Mouse (Mus musculus) embryonic fibroblast, embryonic 13.5 days (primary cell): ENCODE data around the gene Gsdme.

Experiments
- CTCF ChIP-seq: IDR thresholded peaks from 2 replicates; pipeline ENCODE4 v1.5.1; 2011; ENCODE audit warnings: mild to moderate bottlenecking, control low read depth, low read length, moderate library complexity, borderline replicate concordance; ENCODE audit not compliant: insufficient read depth
- POLR2A ChIP-seq: IDR thresholded peaks from 2 replicates; pipeline ENCODE4 v1.6.1; 2011; ENCODE audit warnings: low read depth, mild to moderate bottlenecking, control low read depth, low read length, moderate library complexity

DNA sequence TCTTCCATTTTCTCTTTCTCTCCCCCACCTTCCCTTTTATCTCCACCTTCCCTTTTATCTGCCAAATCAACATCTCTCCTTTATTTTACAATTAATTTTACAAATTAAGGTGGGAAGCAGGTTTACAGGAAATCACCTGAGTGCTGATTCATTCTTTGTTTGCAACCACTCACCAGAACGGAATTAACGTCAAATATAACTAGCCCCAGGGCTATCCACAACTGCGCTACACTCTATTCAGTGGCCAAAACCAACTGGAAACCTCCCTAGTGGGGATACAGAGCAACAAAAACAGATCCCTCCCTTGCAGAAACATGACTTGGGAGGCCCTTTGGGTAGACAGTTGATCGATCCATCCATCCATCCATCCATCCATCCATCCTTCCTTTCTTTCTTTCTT is 94.8 kb downstream of the Gsdme start:
- TF ChIP-seq POLR2A (no peak), CTCF (no peak)
